Mouse (Mus musculus): ENCODE results near the gene Nedd9. TPM values are rescaled to one million over a fixed set of nuclear protein-coding genes. Genes with fewer than 3 reads are reported as not detected.

Nedd9 gene
- polyA plus RNA-seq, 1 experiment from 2014 or later: 20.4 TPM

GRCm38 (mm10) chr13:41418198-41418869 is 68.8 kb downstream of the Nedd9 start:
- Histone ChIP-seq H3K4me1 (peaks cover 9% of the 10 kb centered on the region), H3K4me3 (replicated peaks) (no peak overlapping the region), H3K9ac (no peak overlapping the region), H3K27ac (no peak overlapping the region), H3K36me3 (replicated peaks) (no peaks in the 10 kb centered on the region), H3K9me3 (no peaks in the 10 kb centered on the region), H3K27me3 (no peaks in the 10 kb centered on the region), H3K4me2 (no peak overlapping the region)
- ATAC-seq (ENCODE audit: low FRiP score): no peak
- WGBS: 90% methylated on average over 13 of the region's 13 CpGs

- Histone ChIP-seq H3K36me3 (replicated peaks) (no peaks in the 10 kb centered on the region), H3K4me3 (replicated peaks) (no peak overlapping the region), H3K9me3 (no peaks in the 10 kb centered on the region), H3K27ac (no peak overlapping the region), H3K27me3 (no peaks in the 10 kb centered on the region), H3K4me1 (peaks cover 9% of the 10 kb centered on the region), H3K9ac (no peak overlapping the region), H3K4me2 (no peak overlapping the region)
- 65% methylated on average over 11 of the region's 11 CpGs for WGBS
- ATAC-seq (ENCODE audit: low FRiP score): peak; percentile 67; the same call in 1 of the 2 replicates
Measured at GRCm38 (mm10) chr13:41416065-41417016, 70.8 kb downstream of the Nedd9 start.

- no peak overlapping the region for H3K4me3 ChIP-seq (replicated peaks)
- H3K4me1 ChIP-seq: no peaks in the 10 kb centered on the region
- WGBS: 87% methylated on average over 13 of the region's 13 CpGs
- no peaks in the 10 kb centered on the region for H3K36me3 ChIP-seq (replicated peaks)
- ATAC-seq (ENCODE audit: low FRiP score): no peak
- no peaks in the 10 kb centered on the region for H3K27me3 ChIP-seq
- no peak overlapping the region for H3K4me2 ChIP-seq
- H3K9me3 ChIP-seq: no peaks in the 10 kb centered on the region
- no peak overlapping the region for H3K27ac ChIP-seq
- no peak overlapping the region for H3K9ac ChIP-seq
Measured at GRCm38 (mm10) chr13:41410191-41411074, 76.7 kb downstream of the Nedd9 start.

- no peak for ATAC-seq (ENCODE audit: low FRiP score)
- H3K9me3 ChIP-seq: no peaks in the 10 kb centered on the region
- H3K4me2 ChIP-seq: no peak overlapping the region
- H3K9ac ChIP-seq: no peak overlapping the region
- WGBS: 92% methylated on average over 3 of the region's 3 CpGs
- no peak overlapping the region for H3K4me3 ChIP-seq (replicated peaks)
- H3K4me1 ChIP-seq: no peaks in the 10 kb centered on the region
- H3K36me3 ChIP-seq (replicated peaks): no peaks in the 10 kb centered on the region
- H3K27ac ChIP-seq: no peak overlapping the region
- no peaks in the 10 kb centered on the region for H3K27me3 ChIP-seq
Measured at GRCm38 (mm10) chr13:41409291-41409690, 77.9 kb downstream of the Nedd9 start.

GRCm38 (mm10) chr13:41408374-41408952 is 78.7 kb downstream of the Nedd9 start:
- WGBS: 87% methylated on average over 10 of the region's 10 CpGs
- H3K4me1 ChIP-seq: no peaks in the 10 kb centered on the region
- H3K27ac ChIP-seq: no peak overlapping the region
- H3K4me3 ChIP-seq (replicated peaks): no peak overlapping the region
- no peak overlapping the region for H3K4me2 ChIP-seq
- no peaks in the 10 kb centered on the region for H3K27me3 ChIP-seq
- no peak for ATAC-seq (ENCODE audit: low FRiP score)
- H3K36me3 ChIP-seq (replicated peaks): no peaks in the 10 kb centered on the region
- no peaks in the 10 kb centered on the region for H3K9me3 ChIP-seq
- H3K9ac ChIP-seq: no peak overlapping the region

GRCm38 (mm10) chr13:41405009-41405408 is 82.2 kb downstream of the Nedd9 start:
- H3K36me3 ChIP-seq (replicated peaks): no peaks in the 10 kb centered on the region
- no peak overlapping the region for H3K4me3 ChIP-seq (replicated peaks)
- 95% methylated on average over 5 of the region's 5 CpGs for WGBS
- no peaks in the 10 kb centered on the region for H3K9me3 ChIP-seq
- no peak overlapping the region for H3K27ac ChIP-seq
- ATAC-seq (ENCODE audit: low FRiP score): no peak
- H3K9ac ChIP-seq: no peak overlapping the region
- H3K4me2 ChIP-seq: no peak overlapping the region
- H3K4me1 ChIP-seq: no peaks in the 10 kb centered on the region
- no peaks in the 10 kb centered on the region for H3K27me3 ChIP-seq

- no peaks in the 10 kb centered on the region for H3K36me3 ChIP-seq (replicated peaks)
- no peak for ATAC-seq (ENCODE audit: low FRiP score)
- no peaks in the 10 kb centered on the region for H3K9me3 ChIP-seq
- 88% methylated on average over 6 of the region's 6 CpGs for WGBS
- no peak overlapping the region for H3K9ac ChIP-seq
- H3K27me3 ChIP-seq: no peaks in the 10 kb centered on the region
- H3K4me2 ChIP-seq: no peak overlapping the region
- H3K27ac ChIP-seq: no peak overlapping the region
- H3K4me3 ChIP-seq (replicated peaks): no peak overlapping the region
- H3K4me1 ChIP-seq: no peaks in the 10 kb centered on the region
Measured at GRCm38 (mm10) chr13:41403838-41404237, 83.3 kb downstream of the Nedd9 start.

GRCm38 (mm10) chr13:41402441-41403003 is 84.6 kb downstream of the Nedd9 start:
- Histone ChIP-seq H3K27me3 (no peaks in the 10 kb centered on the region), H3K36me3 (replicated peaks) (no peaks in the 10 kb centered on the region), H3K4me2 (no peak overlapping the region), H3K27ac (no peak overlapping the region), H3K4me1 (no peaks in the 10 kb centered on the region), H3K9ac (no peak overlapping the region), H3K9me3 (no peaks in the 10 kb centered on the region), H3K4me3 (replicated peaks) (no peak overlapping the region)
- no peak for ATAC-seq (ENCODE audit: low FRiP score)
- WGBS: 69% methylated on average over 6 of the region's 6 CpGs

- 71% methylated on average over 5 of the region's 6 CpGs for WGBS
- Histone ChIP-seq H3K4me2 (no peak overlapping the region), H3K4me1 (no peaks in the 10 kb centered on the region), H3K27ac (no peak overlapping the region), H3K36me3 (replicated peaks) (no peaks in the 10 kb centered on the region), H3K4me3 (replicated peaks) (no peak overlapping the region), H3K27me3 (no peaks in the 10 kb centered on the region), H3K9ac (no peak overlapping the region), H3K9me3 (no peaks in the 10 kb centered on the region)
- no peak for ATAC-seq (ENCODE audit: low FRiP score)
Measured at GRCm38 (mm10) chr13:41401775-41402174, 85.4 kb downstream of the Nedd9 start.

- no peak overlapping the region for H3K9ac ChIP-seq
- no peak overlapping the region for H3K4me2 ChIP-seq
- no peak overlapping the region for H3K27ac ChIP-seq
- no peaks in the 10 kb centered on the region for H3K4me1 ChIP-seq
- H3K4me3 ChIP-seq (replicated peaks): no peak overlapping the region
- WGBS: 74% methylated on average over 3 of the region's 3 CpGs
- ATAC-seq (ENCODE audit: low FRiP score): no peak
- no peaks in the 10 kb centered on the region for H3K27me3 ChIP-seq
- no peaks in the 10 kb centered on the region for H3K36me3 ChIP-seq (replicated peaks)
- H3K9me3 ChIP-seq: no peaks in the 10 kb centered on the region
Measured at GRCm38 (mm10) chr13:41400289-41400688, 86.9 kb downstream of the Nedd9 start.

- H3K36me3 ChIP-seq (replicated peaks): no peaks in the 10 kb centered on the region
- no peaks in the 10 kb centered on the region for H3K9me3 ChIP-seq
- H3K4me2 ChIP-seq: no peak overlapping the region
- no peak overlapping the region for H3K4me3 ChIP-seq (replicated peaks)
- H3K4me1 ChIP-seq: no peaks in the 10 kb centered on the region
- no peak for ATAC-seq (ENCODE audit: low FRiP score)
- no peak overlapping the region for H3K27ac ChIP-seq
- H3K9ac ChIP-seq: no peak overlapping the region
- WGBS: 85% methylated on average over 2 of the region's 2 CpGs
- no peaks in the 10 kb centered on the region for H3K27me3 ChIP-seq
Measured at GRCm38 (mm10) chr13:41392191-41392590, 95.0 kb downstream of the Nedd9 start.
